Mouse (Mus musculus) gastrocnemius, postnatal 14 days (tissue): Measurements from ENCODE around the gene Mcu. TPM values are rescaled to one million over a fixed set of nuclear protein-coding genes. Genes with fewer than 3 reads are reported as not detected.
A peak's percentile ranks its signal among the peaks of the same experiment; 100 is the strongest.

Experiments
- DNase-seq: peaks from one replicate; pipeline ENCODE4 v3.0.0; 2021; ENCODE audit warnings: mixed read lengths
- intact Hi-C: fragments of 180-260 bp; cut with DNase I; formaldehyde crosslinking; loops from one replicate; pipeline ENCODE4 v1.15.1; 2025; ENCODE audit warnings: low total_unique reads
- total RNA-seq, 2 experiments: library from RNA; stranded (reverse); gene quantifications; 2 replicates each; pipeline ENCODE4 v1.2.3; 2021

The Mcu gene
- total RNA-seq, 2 experiments from 2014 or later = 51.0 to 51.1 TPM

DNA sequence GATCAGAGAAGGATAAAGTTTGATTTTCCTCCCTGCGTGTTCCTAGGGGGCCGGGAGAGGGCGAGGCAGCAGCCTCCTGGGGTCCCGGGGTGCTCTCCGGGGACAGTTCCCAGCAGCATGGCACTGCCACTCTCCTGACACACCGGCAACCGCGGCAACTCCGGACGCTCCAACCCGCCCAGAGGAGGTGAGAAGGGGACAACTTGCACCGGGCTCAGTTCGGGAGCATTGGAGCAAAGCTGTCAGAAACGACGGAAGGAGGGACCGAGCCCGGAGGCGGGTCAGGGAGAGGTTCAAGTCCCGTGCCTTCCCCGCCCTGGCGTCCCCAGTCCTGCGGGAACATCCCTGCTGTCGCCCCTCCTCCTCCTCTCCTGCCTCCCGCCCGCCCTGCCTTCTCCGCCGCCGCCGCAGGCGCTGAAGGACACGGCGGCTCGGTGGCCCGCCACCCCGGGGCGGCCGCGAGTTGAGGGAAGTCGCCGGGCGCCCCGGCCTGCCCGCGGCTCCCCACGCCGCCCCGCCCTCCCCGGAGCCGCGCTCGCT, 441 bp downstream of the Mcu start, which contains the start of gene Gm10322:
Gm10322 (plus strand) TSS at position 83 of the 540 bp plus-strand sequence.
- intact Hi-C loops = no loop called here
- peak; percentile 80 for DNase-seq

DNA sequence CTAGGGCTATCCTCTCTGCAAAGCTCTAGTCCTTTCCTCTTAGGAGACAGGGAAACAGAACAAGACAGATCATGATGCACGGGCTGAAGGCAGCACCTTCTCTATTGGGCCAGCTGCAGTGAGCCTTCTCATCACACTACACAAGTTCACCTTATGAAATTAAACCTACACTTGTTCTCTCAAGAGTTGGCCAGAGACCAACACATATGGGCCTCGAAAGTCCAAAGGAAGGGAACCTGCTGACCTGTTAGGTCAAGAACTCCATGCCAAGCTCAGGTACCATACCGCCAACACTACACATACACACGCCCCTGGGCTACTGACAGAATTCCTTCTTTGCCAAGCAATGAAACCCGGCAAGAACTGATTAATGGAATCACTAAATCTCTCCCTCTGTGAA, 1.1 kb downstream of the Mcu start:
- DNase-seq = no peak
- intact Hi-C loops = no loop called here

DNA sequence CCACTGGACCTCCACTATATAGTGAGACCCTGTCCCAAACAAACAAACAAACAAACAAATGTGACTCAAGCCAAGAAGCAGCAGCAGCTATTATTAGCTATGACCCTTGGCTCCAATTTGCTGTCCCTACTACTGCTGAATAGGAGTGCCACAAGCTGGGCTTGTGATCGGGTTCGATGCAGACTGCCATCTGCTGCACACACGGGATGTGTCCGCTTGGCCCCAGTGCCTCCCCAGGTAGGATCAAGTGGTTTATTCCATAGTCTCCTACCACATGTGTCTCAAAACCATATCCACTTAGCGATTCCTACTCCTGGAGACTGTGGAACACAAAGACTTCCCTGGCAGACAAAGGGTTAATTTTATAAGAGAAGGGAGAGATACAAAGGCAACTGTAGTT, 2.4 kb downstream of the Mcu start:
- no peak for DNase-seq
- intact Hi-C loops = no loop called here

DNA sequence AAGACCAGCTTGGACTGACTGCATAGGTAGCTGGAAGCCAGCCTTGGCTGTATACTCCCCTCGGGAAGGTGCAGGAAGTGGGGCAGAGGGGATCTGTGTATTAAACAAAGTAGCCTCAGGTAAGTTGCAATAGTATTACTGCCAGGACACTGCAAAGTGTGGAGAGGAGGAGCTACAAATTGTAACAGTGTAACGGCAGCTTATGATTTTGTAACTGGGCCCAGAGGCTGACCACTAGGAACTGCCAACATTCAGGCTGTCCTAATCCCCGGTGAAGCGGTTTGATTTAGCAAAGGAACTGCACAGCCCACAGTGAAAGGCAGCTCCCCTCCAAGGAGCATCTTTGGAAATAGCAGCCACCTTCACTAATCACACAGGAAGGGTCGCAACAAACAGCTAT, 3.2 kb downstream of the Mcu start:
- intact Hi-C loops = no loop called here

GRCm38 (mm10) chr10:59604879-59605464, 11.5 kb downstream of the Mcu start:
- intact Hi-C loops = loop anchor here (5.0 kb wide), 1 partner anchor 98 kb away; no protein-coding TSS in a partner anchor
- no peak for DNase-seq

More for the DNA sequence above, 3.2 kb downstream of the Mcu start:
- no peak for DNase-seq

DNA sequence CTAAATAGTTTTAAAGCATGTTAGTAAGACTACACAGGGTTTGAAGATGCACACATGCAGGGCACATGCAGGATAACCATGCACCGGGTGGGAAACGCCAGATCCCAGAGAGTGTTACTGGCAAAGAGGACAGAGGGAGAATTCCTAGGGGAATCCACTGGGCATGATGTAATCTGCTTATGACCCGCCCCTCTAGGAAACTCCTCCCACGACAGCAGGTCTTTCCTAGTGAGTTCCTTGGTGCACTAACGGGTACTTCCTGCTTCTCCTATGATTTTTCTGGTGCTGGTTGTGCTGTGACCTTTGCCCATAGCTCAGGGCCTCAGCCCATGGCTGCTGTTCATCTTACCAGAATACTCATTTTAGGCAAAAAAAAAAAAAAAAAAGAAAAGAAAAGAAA, 12.6 kb downstream of the Mcu start:
- intact Hi-C loops = no loop called here
- no peak for DNase-seq

GRCm38 (mm10) chr10:59602891-59603290, 13.6 kb downstream of the Mcu start:
- intact Hi-C loops = no loop called here
- no peak for DNase-seq

DNA sequence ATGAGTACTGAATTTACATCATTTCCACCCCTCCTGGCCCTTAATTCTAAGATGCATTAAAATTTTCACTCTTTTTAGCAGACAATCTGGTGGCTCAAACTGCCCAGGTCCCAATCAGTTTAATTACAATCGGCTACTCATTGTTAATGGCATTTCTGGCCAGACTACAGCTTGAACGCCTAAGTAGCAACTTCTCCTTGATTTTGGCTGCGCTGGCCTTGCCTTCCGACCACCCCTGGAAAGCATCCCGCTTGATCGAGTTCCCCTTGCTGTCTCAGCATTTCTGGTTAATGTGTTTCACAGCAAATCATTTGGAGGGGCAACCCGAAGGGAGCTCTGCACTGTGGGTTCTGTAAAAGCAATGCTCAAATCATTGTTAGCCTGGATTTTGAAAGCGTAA, 14.4 kb downstream of the Mcu start:
- no peak for DNase-seq
- intact Hi-C loops = no loop called here

- intact Hi-C loops = no loop called here
- DNase-seq = no peak
Measured at GRCm38 (mm10) chr10:59600516-59600915, 16.0 kb downstream of the Mcu start.

GRCm38 (mm10) chr10:59593826-59594570, 22.5 kb downstream of the Mcu start:
- intact Hi-C loops = no loop called here
- DNase-seq = peak; percentile 54

DNA sequence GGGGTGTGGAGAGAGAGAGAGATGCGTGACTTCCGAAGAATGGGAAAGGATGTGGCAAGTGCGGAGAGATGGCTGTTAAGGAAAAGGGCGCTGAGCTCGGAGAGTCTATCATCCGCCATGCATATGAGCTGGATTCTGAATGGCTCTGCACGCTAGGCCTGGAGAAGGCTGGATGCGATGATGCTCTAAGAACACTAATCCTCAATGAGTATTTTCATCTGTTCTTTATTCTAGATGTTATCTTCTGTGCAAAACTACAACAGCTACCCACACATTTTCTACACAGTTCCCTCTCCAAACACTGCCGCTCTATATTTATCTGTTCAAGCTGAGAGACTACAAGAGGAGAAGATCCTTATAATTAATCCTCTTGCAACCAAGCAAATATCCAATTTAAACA, 25.9 kb downstream of the Mcu start:
- DNase-seq = no peak
- intact Hi-C loops = no loop called here

- intact Hi-C loops = no loop called here
- DNase-seq = no peak
Measured at GRCm38 (mm10) chr10:59589856-59590255, 26.6 kb downstream of the Mcu start.

GRCm38 (mm10) chr10:59589420-59589819, 27.1 kb downstream of the Mcu start:
- intact Hi-C loops = no loop called here
- no peak for DNase-seq

GRCm38 (mm10) chr10:59588135-59588534, 28.4 kb downstream of the Mcu start:
- DNase-seq = no peak
- intact Hi-C loops = no loop called here

DNA sequence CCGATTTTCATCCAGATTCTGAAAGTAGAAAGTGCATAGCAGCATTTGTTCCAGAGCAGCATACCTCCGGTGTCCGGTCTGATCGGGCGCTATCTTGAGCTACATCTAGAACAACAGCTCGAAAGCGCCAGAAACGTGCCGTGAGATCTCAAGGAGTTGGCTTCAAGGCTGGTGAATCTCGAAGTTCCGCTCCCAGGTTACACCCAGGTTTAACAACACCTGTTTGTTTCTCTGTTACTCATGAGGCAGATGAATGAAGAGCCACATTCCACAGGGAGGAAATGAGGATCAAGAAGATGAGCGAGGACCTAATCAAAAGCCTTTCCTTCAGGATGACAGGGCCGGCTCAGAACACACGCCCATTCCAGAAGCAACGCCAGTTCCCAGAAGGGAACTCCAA, 29.7 kb downstream of the Mcu start:
- intact Hi-C loops = no loop called here
- DNase-seq = no peak

GRCm38 (mm10) chr10:59585621-59586020, 30.9 kb downstream of the Mcu start:
- intact Hi-C loops = no loop called here

GRCm38 (mm10) chr10:59581826-59582543, 34.5 kb downstream of the Mcu start:
- intact Hi-C loops = no loop called here
- no peak for DNase-seq

More at GRCm38 (mm10) chr10:59585621-59586020, 30.9 kb downstream of the Mcu start:
- no peak for DNase-seq

GRCm38 (mm10) chr10:59580593-59581149, 35.8 kb downstream of the Mcu start:
- DNase-seq = no peak
- intact Hi-C loops = no loop called here

GRCm38 (mm10) chr10:59579645-59580044, 36.8 kb downstream of the Mcu start:
- intact Hi-C loops = loop anchor here (10.0 kb wide), 1 partner anchor 85 kb away; no protein-coding TSS in a partner anchor

More at GRCm38 (mm10) chr10:59579645-59580044, 36.8 kb downstream of the Mcu start:
- DNase-seq = no peak
